Mouse (Mus musculus) megakaryocyte-erythroid progenitor cell, adult 5 weeks (primary cell): ENCODE results near the gene Gm20422. TPM values are rescaled to one million over a fixed set of nuclear protein-coding genes. Genes with fewer than 3 reads are reported as not detected.

Experiments
- polyA plus RNA-seq: library from polyadenylated mRNA; stranded (reverse); fragments of >175 nt; gene quantifications from 2 replicates; pipeline ENCODE4 v1.2.3, GENCODE M21; 2012

Gm20422 gene
- 1.1 and 2.0 TPM in 2 replicates for polyA plus RNA-seq

GRCm38 (mm10) chr8:69774503-69775148 is at the start of gene Gm20422:
Gene Gm20422 (minus strand): TSS chr8:69774886.

GRCm38 (mm10) chr8:69822386-69823191 is 47.9 kb upstream of the Gm20422 start, which contains the start of gene Lpar2:
Gene Lpar2 (plus strand): TSS chr8:69822429.

GRCm38 (mm10) chr8:69808094-69808863 is 33.6 kb upstream of the Gm20422 start, which contains the start of gene Gmip:
Gene Gmip (plus strand): TSS chr8:69808679.

GRCm38 (mm10) chr8:69790773-69791367 is 16.2 kb upstream of the Gm20422 start, which contains the start of the genes Atp13a1 and Zfp866:
Gene Atp13a1 (plus strand): TSS chr8:69791163.
Gene Zfp866 (minus strand): TSS chr8:69791178.

GRCm38 (mm10) chr8:69749544-69750454 is 24.9 kb downstream of the Gm20422 start, which contains the start of gene Zfp963:
Gene Zfp963 (minus strand): TSS chr8:69749970.

GRCm38 (mm10) chr8:69710624-69711023 is 64.1 kb downstream of the Gm20422 start, which contains the start of gene Zfp869:
Gene Zfp869 (minus strand): TSS chr8:69710724.

Other genes starting within 250 kb of the Gm20422 start
- gene Zfp868, start 149.3 kb downstream of the Gm20422 start, polyA plus RNA-seq: 3.8 and 4.9 TPM in 2 replicates
- gene Zfp964, start 120.4 kb downstream of the Gm20422 start, polyA plus RNA-seq: not detected in 2 replicates
- 1.2 and 2.9 TPM in 2 replicates for gene Zfp869, start 64.2 kb downstream of the Gm20422 start, polyA plus RNA-seq
- gene Zfp963, start 24.9 kb downstream of the Gm20422 start, polyA plus RNA-seq: 0.34 and 1.2 TPM in 2 replicates
- 66.9 and 72.1 TPM in 2 replicates for gene Atp13a1, start 16.3 kb upstream of the Gm20422 start, polyA plus RNA-seq
- 0.95 and 1.9 TPM in 2 replicates for gene Zfp866, start 16.3 kb upstream of the Gm20422 start, polyA plus RNA-seq
- gene Gmip, start 33.8 kb upstream of the Gm20422 start, polyA plus RNA-seq: 55.4 and 65.7 TPM in 2 replicates
- gene Lpar2, start 47.5 kb upstream of the Gm20422 start, polyA plus RNA-seq: 1.4 and 1.8 TPM in 2 replicates
- 53.7 and 82.5 TPM in 2 replicates for gene Pbx4, start 57.6 kb upstream of the Gm20422 start, polyA plus RNA-seq
- 0.23 and 0.24 TPM in 2 replicates for gene Cilp2, start 112.8 kb upstream of the Gm20422 start, polyA plus RNA-seq
- gene Tssk6, start 127.3 kb upstream of the Gm20422 start, polyA plus RNA-seq: 2.6 and 4.7 TPM in 2 replicates
- gene Ndufa13, start 127.7 kb upstream of the Gm20422 start, polyA plus RNA-seq: 142 and 151 TPM in 2 replicates
- gene Yjefn3, start 127.8 kb upstream of the Gm20422 start, polyA plus RNA-seq: 1.4 and 2.5 TPM in 2 replicates
- 94.1 and 106 TPM in 2 replicates for gene Gatad2a, start 221.5 kb upstream of the Gm20422 start, polyA plus RNA-seq